Mouse (Mus musculus) myocyte (in vitro differentiated cells): ENCODE measurements at regions not wholly inside any gene's neighbourhood (a gene's known extent, or its start where the extent isn't known, plus 50 kb on each side); places are given as distances from the start of the nearest gene placed in this dataset.

Experiments used
- H3K27me3 ChIP-seq: one replicate; pipeline ENCODE4 v1.6.1; 2011; ENCODE audit not compliant: control insufficient read depth, insufficient read depth, insufficient read length
- H3K36me3 ChIP-seq: one replicate; pipeline ENCODE4 v1.6.1; 2011; ENCODE audit not compliant: control insufficient read depth, insufficient read depth
- H3K4me2 ChIP-seq: one replicate; pipeline ENCODE4 v1.6.1; 2011; ENCODE audit warnings: low read depth, control low read depth
- H3K4me3 ChIP-seq: one replicate; pipeline ENCODE4 v1.5.1; 2011; ENCODE audit warnings: mild to moderate bottlenecking, control low read depth, moderate library complexity
- H3K79me2 ChIP-seq: one replicate; pipeline ENCODE4 v1.6.1; 2011; ENCODE audit not compliant: control insufficient read depth, insufficient read depth
- H3ac ChIP-seq: one replicate; pipeline ENCODE4 v1.6.1; 2011; ENCODE audit not compliant: control insufficient read depth, insufficient read length
- CEBPB ChIP-seq: IDR thresholded peaks from 2 replicates; pipeline ENCODE4 v1.6.1; 2011; ENCODE audit warnings: mild to moderate bottlenecking, moderate library complexity; ENCODE audit not compliant: poor library complexity, insufficient read depth, severe bottlenecking
- E2F4 ChIP-seq: IDR thresholded peaks from one replicate; pipeline ENCODE4 v1.6.1; 2011; ENCODE audit warnings: mild to moderate bottlenecking, control low read depth, moderate library complexity; ENCODE audit not compliant: insufficient read depth
- MAX ChIP-seq: IDR thresholded peaks from one replicate; pipeline ENCODE4 v1.6.1; 2011; ENCODE audit warnings: low read depth, mild to moderate bottlenecking, control low read depth
- MYOD1 ChIP-seq, 3 experiments: IDR thresholded peaks; one replicate each; pipeline ENCODE4 v1.6.1; 2011; ENCODE audit warnings: control low read depth in 2 of 3, low read depth in 2 of 3, mild to moderate bottlenecking in 2 of 3, moderate library complexity in 1 of 3; ENCODE audit not compliant: insufficient read length in 2 of 3, control insufficient read depth in 1 of 3
- MYOG ChIP-seq, 3 experiments: IDR thresholded peaks; one replicate each; pipeline ENCODE4 v1.6.1; 2011; ENCODE audit warnings: control low read depth in 2 of 3, low read depth in 2 of 3, mild to moderate bottlenecking in 2 of 3; ENCODE audit not compliant: insufficient read length in 2 of 3, control insufficient read depth in 1 of 3, insufficient read depth in 1 of 3
- POLR2A ChIP-seq: IDR thresholded peaks from one replicate; pipeline ENCODE4 v1.6.1; 2011; ENCODE audit warnings: low read depth, mild to moderate bottlenecking, control low read depth, moderate library complexity; ENCODE audit not compliant: insufficient read length
- POLR2AphosphoS2 ChIP-seq: IDR thresholded peaks from one replicate; pipeline ENCODE4 v1.6.1; 2011; ENCODE audit warnings: low read depth, control low read depth; ENCODE audit not compliant: insufficient read length
- REST ChIP-seq: IDR thresholded peaks from one replicate; pipeline ENCODE4 v1.6.1; 2011; ENCODE audit warnings: mild to moderate bottlenecking, control low read depth, moderate library complexity; ENCODE audit not compliant: insufficient read depth, insufficient read length
- SRF ChIP-seq: IDR thresholded peaks from one replicate; pipeline ENCODE4 v1.6.1; 2011; ENCODE audit warnings: low read depth; ENCODE audit not compliant: control insufficient read depth, insufficient read length
- TCF12 ChIP-seq: IDR thresholded peaks from one replicate; pipeline ENCODE4 v1.6.1; 2011; ENCODE audit warnings: mild to moderate bottlenecking, control low read depth; ENCODE audit not compliant: poor library complexity, insufficient read depth, severe bottlenecking
- TCF3 ChIP-seq: IDR thresholded peaks from one replicate; pipeline ENCODE4 v1.6.1; 2011; ENCODE audit warnings: low read depth, control low read depth; ENCODE audit not compliant: insufficient read length
- USF1 ChIP-seq: IDR thresholded peaks from one replicate; pipeline ENCODE4 v1.6.1; 2011; ENCODE audit warnings: low read depth, mild to moderate bottlenecking, control low read depth, moderate library complexity

- Histone ChIP-seq H3K79me2 (no peaks in the 10 kb centered on the region), H3K27me3 (no peaks in the 10 kb centered on the region), H3K4me2 (no peak overlapping the region), H3ac (no peak overlapping the region), H3K36me3 (no peaks in the 10 kb centered on the region), H3K4me3 (no peak overlapping the region)
- TF ChIP-seq TCF3: no peak
- no peak for TF ChIP-seq POLR2AphosphoS2
- no peak for TF ChIP-seq CEBPB
- TF ChIP-seq USF1: no peak
- TF ChIP-seq TCF12: no peak
- TF ChIP-seq SRF: no peak
- no peak for TF ChIP-seq MAX
- TF ChIP-seq MYOD1 (IDR thresholded peaks at IDR 0.05; ENCODE audit: control insufficient read depth in 1 of 3, insufficient read length in 2 of 3, low read depth in 2 of 3): no peak
- TF ChIP-seq REST: no peak
- no peak for TF ChIP-seq POLR2A
- no peak for TF ChIP-seq E2F4
- TF ChIP-seq MYOG (IDR thresholded peaks at IDR 0.05; ENCODE audit: control insufficient read depth in 1 of 3, insufficient read depth in 1 of 3, insufficient read length in 2 of 3, low read depth in 2 of 3): no peak
Measured at GRCm38 (mm10) chr9:83326437-83327086, 114.4 kb downstream of the Lca5 start.

GRCm38 (mm10) chr9:83325910-83326309, 115.0 kb downstream of the Lca5 start:
- Histone ChIP-seq H3K36me3 (no peaks in the 10 kb centered on the region), H3ac (no peak overlapping the region), H3K4me2 (no peak overlapping the region), H3K4me3 (no peak overlapping the region), H3K79me2 (no peaks in the 10 kb centered on the region), H3K27me3 (no peaks in the 10 kb centered on the region)
- TF ChIP-seq REST: no peak
- no peak for TF ChIP-seq USF1
- TF ChIP-seq TCF3: no peak
- TF ChIP-seq CEBPB: peak; percentile 65
- TF ChIP-seq E2F4: no peak
- no peak for TF ChIP-seq SRF
- no peak for TF ChIP-seq MAX
- no peak for TF ChIP-seq TCF12
- TF ChIP-seq MYOD1 (IDR thresholded peaks at IDR 0.05; ENCODE audit: control insufficient read depth in 1 of 3, insufficient read length in 2 of 3, low read depth in 2 of 3): no peak

GRCm38 (mm10) chr9:83324336-83324735, 116.6 kb downstream of the Lca5 start:
- Histone ChIP-seq H3K27me3 (no peaks in the 10 kb centered on the region), H3K79me2 (no peaks in the 10 kb centered on the region), H3K36me3 (no peaks in the 10 kb centered on the region), H3K4me2 (no peak overlapping the region), H3ac (no peak overlapping the region), H3K4me3 (no peak overlapping the region)
- TF ChIP-seq POLR2A (no peak), CEBPB (peak; percentile 69)

- no peaks in the 10 kb centered on the region for H3K79me2 ChIP-seq
Measured at GRCm38 (mm10) chr9:83322991-83323583, 117.8 kb downstream of the Lca5 start.

GRCm38 (mm10) chr9:83321793-83322192, 119.1 kb downstream of the Lca5 start:
- no peaks in the 10 kb centered on the region for H3K27me3 ChIP-seq
- no peak overlapping the region for H3K4me2 ChIP-seq
- no peak for TF ChIP-seq POLR2AphosphoS2
- TF ChIP-seq TCF3: no peak
- no peaks in the 10 kb centered on the region for H3K79me2 ChIP-seq
- H3K36me3 ChIP-seq: no peaks in the 10 kb centered on the region
- H3ac ChIP-seq: no peak overlapping the region
- H3K4me3 ChIP-seq: no peak overlapping the region

More at GRCm38 (mm10) chr9:83322991-83323583, 117.8 kb downstream of the Lca5 start:
- Histone ChIP-seq H3K27me3 (no peaks in the 10 kb centered on the region), H3K4me3 (no peak overlapping the region), H3K36me3 (no peaks in the 10 kb centered on the region), H3K4me2 (peak overlapping the region; percentile 48), H3ac (no peak overlapping the region)
- TF ChIP-seq MYOD1 (IDR thresholded peaks at IDR 0.05; ENCODE audit: control insufficient read depth in 1 of 3, insufficient read length in 2 of 3, low read depth in 2 of 3) (peak in 2 of 3 experiments; percentile 41 to 42), MYOG (IDR thresholded peaks at IDR 0.05; ENCODE audit: control insufficient read depth in 1 of 3, insufficient read depth in 1 of 3, insufficient read length in 2 of 3, low read depth in 2 of 3) (no peak), USF1 (peak; percentile 90), POLR2A (no peak)

GRCm38 (mm10) chr9:83320834-83321233, 120.1 kb downstream of the Lca5 start:
- Histone ChIP-seq H3K27me3 (no peaks in the 10 kb centered on the region), H3K4me2 (no peak overlapping the region), H3K36me3 (no peaks in the 10 kb centered on the region), H3K4me3 (no peak overlapping the region), H3K79me2 (no peaks in the 10 kb centered on the region), H3ac (no peak overlapping the region)
- TF ChIP-seq MAX (no peak), USF1 (no peak), MYOD1 (IDR thresholded peaks at IDR 0.05; ENCODE audit: control insufficient read depth in 1 of 3, insufficient read length in 2 of 3, low read depth in 2 of 3) (no peak), TCF12 (no peak), SRF (no peak), POLR2AphosphoS2 (no peak)
